Mouse (Mus musculus): ENCODE data around the gene Hba-a2. TPM values are rescaled to one million over a fixed set of nuclear protein-coding genes. Genes with fewer than 3 reads are reported as not detected.

Hba-a2 gene
- polyA plus RNA-seq, 1 experiment from 2014 or later = 6,550 TPM

GRCm38 (mm10) chr11:32300279-32301267 lies 4.3 kb downstream of the Hba-a2 start:
- H3K4me3 ChIP-seq (replicated peaks) = peak overlapping the region; percentile 32
- H3K9me3 ChIP-seq = no peaks in the 10 kb centered on the region
- H3K4me2 ChIP-seq = peak overlapping the region; percentile 54
- ATAC-seq (ENCODE audit: insufficient number of reproducible peaks, insufficient read depth, low FRiP score, low TSS enrichment, low read depth) = no peak
- no peak overlapping the region for H3K27ac ChIP-seq
- H3K27me3 ChIP-seq = peaks cover 26% of the 10 kb centered on the region
- no peaks in the 10 kb centered on the region for H3K4me1 ChIP-seq (replicated peaks)
- 50% methylated on average over 15 of the region's 17 CpGs for WGBS
- no peak overlapping the region for H3K9ac ChIP-seq (replicated peaks)
- no peaks in the 10 kb centered on the region for H3K36me3 ChIP-seq

GRCm38 (mm10) chr11:32301506-32301905 lies 5.2 kb downstream of the Hba-a2 start:
- Histone ChIP-seq H3K9me3 (no peaks in the 10 kb centered on the region), H3K9ac (replicated peaks) (no peak overlapping the region), H3K4me1 (replicated peaks) (no peaks in the 10 kb centered on the region), H3K4me2 (no peak overlapping the region), H3K27me3 (peaks cover 26% of the 10 kb centered on the region), H3K36me3 (no peaks in the 10 kb centered on the region), H3K27ac (no peak overlapping the region), H3K4me3 (replicated peaks) (no peak overlapping the region)
- WGBS = 78% methylated on average over 1 of the region's 1 CpGs
- ATAC-seq (ENCODE audit: insufficient number of reproducible peaks, insufficient read depth, low FRiP score, low TSS enrichment, low read depth) = no peak

GRCm38 (mm10) chr11:32302824-32303419 lies 6.6 kb downstream of the Hba-a2 start:
- WGBS = 42% methylated on average over 2 of the region's 2 CpGs
- no peak overlapping the region for H3K9ac ChIP-seq (replicated peaks)
- no peak overlapping the region for H3K4me3 ChIP-seq (replicated peaks)
- no peaks in the 10 kb centered on the region for H3K9me3 ChIP-seq
- H3K27ac ChIP-seq = no peak overlapping the region
- H3K36me3 ChIP-seq = no peaks in the 10 kb centered on the region
- no peak for ATAC-seq (ENCODE audit: insufficient number of reproducible peaks, insufficient read depth, low FRiP score, low TSS enrichment, low read depth)
- H3K27me3 ChIP-seq = peaks cover 26% of the 10 kb centered on the region
- H3K4me2 ChIP-seq = no peak overlapping the region
- H3K4me1 ChIP-seq (replicated peaks) = no peaks in the 10 kb centered on the region

GRCm38 (mm10) chr11:32303455-32303854 lies 7.2 kb downstream of the Hba-a2 start:
- Histone ChIP-seq H3K27me3 (peaks cover 26% of the 10 kb centered on the region), H3K36me3 (no peaks in the 10 kb centered on the region), H3K4me1 (replicated peaks) (no peaks in the 10 kb centered on the region), H3K9me3 (no peaks in the 10 kb centered on the region), H3K4me2 (no peak overlapping the region), H3K27ac (no peak overlapping the region), H3K4me3 (replicated peaks) (no peak overlapping the region), H3K9ac (replicated peaks) (no peak overlapping the region)
- 93% methylated on average over 1 of the region's 1 CpGs for WGBS
- ATAC-seq (ENCODE audit: insufficient number of reproducible peaks, insufficient read depth, low FRiP score, low TSS enrichment, low read depth) = no peak

GRCm38 (mm10) chr11:32307006-32307405 lies 10.7 kb downstream of the Hba-a2 start:
- 71% methylated on average over 1 of the region's 1 CpGs for WGBS
- Histone ChIP-seq H3K27ac (no peak overlapping the region), H3K4me3 (replicated peaks) (no peak overlapping the region), H3K4me1 (replicated peaks) (no peaks in the 10 kb centered on the region), H3K36me3 (no peaks in the 10 kb centered on the region), H3K27me3 (peaks cover 13% of the 10 kb centered on the region), H3K4me2 (no peak overlapping the region), H3K9ac (replicated peaks) (no peak overlapping the region), H3K9me3 (no peaks in the 10 kb centered on the region)
- no peak for ATAC-seq (ENCODE audit: insufficient number of reproducible peaks, insufficient read depth, low FRiP score, low TSS enrichment, low read depth)

- Histone ChIP-seq H3K9me3 (no peaks in the 10 kb centered on the region), H3K27me3 (no peaks in the 10 kb centered on the region), H3K4me1 (replicated peaks) (no peaks in the 10 kb centered on the region), H3K4me3 (replicated peaks) (no peak overlapping the region), H3K27ac (no peak overlapping the region), H3K9ac (replicated peaks) (no peak overlapping the region), H3K4me2 (no peak overlapping the region), H3K36me3 (no peaks in the 10 kb centered on the region)
- ATAC-seq (ENCODE audit: insufficient number of reproducible peaks, insufficient read depth, low FRiP score, low TSS enrichment, low read depth) = no peak
- WGBS = 59% methylated on average over 4 of the region's 4 CpGs
These were observed 13.2 kb downstream of the Hba-a2 start for GRCm38 (mm10) chr11:32309446-32309845.

- no peak overlapping the region for H3K9ac ChIP-seq (replicated peaks)
- H3K27ac ChIP-seq = no peak overlapping the region
- no peaks in the 10 kb centered on the region for H3K36me3 ChIP-seq
- no peaks in the 10 kb centered on the region for H3K4me1 ChIP-seq (replicated peaks)
- no peak overlapping the region for H3K4me3 ChIP-seq (replicated peaks)
- ATAC-seq (ENCODE audit: insufficient number of reproducible peaks, insufficient read depth, low FRiP score, low TSS enrichment, low read depth) = no peak
- WGBS = 73% methylated on average over 3 of the region's 3 CpGs
- no peaks in the 10 kb centered on the region for H3K9me3 ChIP-seq
- no peaks in the 10 kb centered on the region for H3K27me3 ChIP-seq
- H3K4me2 ChIP-seq = no peak overlapping the region
These were observed 13.6 kb downstream of the Hba-a2 start for GRCm38 (mm10) chr11:32309928-32310327.

- no peaks in the 10 kb centered on the region for H3K9me3 ChIP-seq
- 83% methylated on average over 3 of the region's 3 CpGs for WGBS
- ATAC-seq (ENCODE audit: insufficient number of reproducible peaks, insufficient read depth, low FRiP score, low TSS enrichment, low read depth) = no peak
These were observed 19.7 kb downstream of the Hba-a2 start for GRCm38 (mm10) chr11:32316009-32316408.

GRCm38 (mm10) chr11:32320507-32321195 lies 24.4 kb downstream of the Hba-a2 start:
- peaks cover 4% of the 10 kb centered on the region; the same call in 1 of the 2 replicates for H3K4me1 ChIP-seq (replicated peaks)
- no peaks in the 10 kb centered on the region for H3K9me3 ChIP-seq
- WGBS = 67% methylated on average over 11 of the region's 11 CpGs
- no peaks in the 10 kb centered on the region for H3K36me3 ChIP-seq
- H3K4me3 ChIP-seq (replicated peaks) = no peak overlapping the region
- peak; percentile 48; the same call in 1 of the 2 replicates for ATAC-seq (ENCODE audit: insufficient number of reproducible peaks, insufficient read depth, low FRiP score, low TSS enrichment, low read depth)
- no peak overlapping the region for H3K4me2 ChIP-seq
- H3K9ac ChIP-seq (replicated peaks) = no peak overlapping the region
- H3K27ac ChIP-seq = no peak overlapping the region
- H3K27me3 ChIP-seq = no peaks in the 10 kb centered on the region

More at GRCm38 (mm10) chr11:32316009-32316408, 19.7 kb downstream of the Hba-a2 start:
- Histone ChIP-seq H3K27ac (no peak overlapping the region), H3K36me3 (no peaks in the 10 kb centered on the region), H3K27me3 (no peaks in the 10 kb centered on the region), H3K9ac (replicated peaks) (no peak overlapping the region), H3K4me3 (replicated peaks) (no peak overlapping the region), H3K4me2 (no peak overlapping the region), H3K4me1 (replicated peaks) (peaks cover 1% of the 10 kb centered on the region; the same call in 1 of the 2 replicates)

GRCm38 (mm10) chr11:32321196-32321565 lies 24.9 kb downstream of the Hba-a2 start:
- H3K9me3 ChIP-seq = no peaks in the 10 kb centered on the region
- H3K36me3 ChIP-seq = no peaks in the 10 kb centered on the region
- WGBS = 37% methylated on average over 8 of the region's 8 CpGs
- H3K9ac ChIP-seq (replicated peaks) = no peak overlapping the region
- no peak; the same call in 1 of the 2 replicates for ATAC-seq (ENCODE audit: insufficient number of reproducible peaks, insufficient read depth, low FRiP score, low TSS enrichment, low read depth)
- no peak overlapping the region for H3K4me3 ChIP-seq (replicated peaks)
- H3K4me2 ChIP-seq = no peak overlapping the region
- H3K27me3 ChIP-seq = no peaks in the 10 kb centered on the region
- no peak overlapping the region for H3K27ac ChIP-seq
- H3K4me1 ChIP-seq (replicated peaks) = peaks cover 4% of the 10 kb centered on the region; the same call in 1 of the 2 replicates

- H3K4me2 ChIP-seq = peak overlapping the region; percentile 41
- peak; percentile 49; the same call in 1 of the 2 replicates for ATAC-seq (ENCODE audit: insufficient number of reproducible peaks, insufficient read depth, low FRiP score, low TSS enrichment, low read depth)
- H3K27me3 ChIP-seq = no peaks in the 10 kb centered on the region; the same call in 1 of the 2 replicates
- H3K9ac ChIP-seq (replicated peaks) = 0 out of 2 replicates have a peak overlapping the region, but pooled peaks have one; percentile 23
- 14% methylated on average over 15 of the region's 15 CpGs for WGBS
- no peak overlapping the region for H3K27ac ChIP-seq
- no peaks in the 10 kb centered on the region for H3K36me3 ChIP-seq
- H3K9me3 ChIP-seq = no peaks in the 10 kb centered on the region
- H3K4me1 ChIP-seq (replicated peaks) = peaks cover 4% of the 10 kb centered on the region; the same call in 1 of the 2 replicates
- H3K4me3 ChIP-seq (replicated peaks) = no peak overlapping the region
These were observed 28.3 kb downstream of the Hba-a2 start for GRCm38 (mm10) chr11:32324609-32325008.
